Mouse (Mus musculus): ENCODE results near the gene Slc22a14.

The Slc22a14 gene

GRCm38 (mm10) chr9:119205756-119206155 is 159.6 kb downstream of the Slc22a14 start:
- no peak for DNase-seq (ENCODE audit: low read depth, low spot score)

- DNase-seq (ENCODE audit: low read depth, low spot score): no peak
These were observed 161.7 kb downstream of the Slc22a14 start for GRCm38 (mm10) chr9:119203617-119204016.

GRCm38 (mm10) chr9:119201653-119202052 is 163.7 kb downstream of the Slc22a14 start:
- no peak for DNase-seq (ENCODE audit: low read depth, low spot score)

GRCm38 (mm10) chr9:119199151-119199861 is 166.0 kb downstream of the Slc22a14 start:
- DNase-seq (ENCODE audit: low read depth, low spot score): no peak

- DNase-seq (ENCODE audit: low read depth, low spot score): peak; percentile 75
These were observed 173.0 kb downstream of the Slc22a14 start for GRCm38 (mm10) chr9:119192202-119192990.

- DNase-seq (ENCODE audit: low read depth, low spot score): no peak
These were observed 184.1 kb downstream of the Slc22a14 start for GRCm38 (mm10) chr9:119181241-119181728.

- no peak for DNase-seq (ENCODE audit: low read depth, low spot score)
These were observed 186.1 kb downstream of the Slc22a14 start for GRCm38 (mm10) chr9:119179292-119179691.

- no peak for DNase-seq (ENCODE audit: low read depth, low spot score)
These were observed 197.7 kb downstream of the Slc22a14 start for GRCm38 (mm10) chr9:119167608-119168007.

GRCm38 (mm10) chr9:119165548-119165947 is 199.8 kb downstream of the Slc22a14 start:
- DNase-seq (ENCODE audit: low read depth, low spot score): no peak

- DNase-seq (ENCODE audit: low read depth, low spot score): no peak
These were observed 200.6 kb downstream of the Slc22a14 start for GRCm38 (mm10) chr9:119164743-119165142.

GRCm38 (mm10) chr9:119160689-119161088 is 204.7 kb downstream of the Slc22a14 start:
- DNase-seq (ENCODE audit: low read depth, low spot score): no peak

GRCm38 (mm10) chr9:119158861-119159260 is 206.5 kb downstream of the Slc22a14 start, which contains the start of gene Gm47289:
Gene Gm47289, plus strand, starts transcription at chr9:119159161.
- DNase-seq (ENCODE audit: low read depth, low spot score): no peak

- peak; percentile 92 for DNase-seq (ENCODE audit: low read depth, low spot score)
These were observed 208.8 kb downstream of the Slc22a14 start, which contains the start of gene Acaa1b for GRCm38 (mm10) chr9:119156278-119157201. Gene Acaa1b, minus strand, starts transcription at chr9:119157093.

- DNase-seq (ENCODE audit: low read depth, low spot score): no peak
These were observed 209.5 kb downstream of the Slc22a14 start for GRCm38 (mm10) chr9:119155826-119156225.

GRCm38 (mm10) chr9:119155416-119155815 is 209.9 kb downstream of the Slc22a14 start:
- DNase-seq (ENCODE audit: low read depth, low spot score): no peak

- DNase-seq (ENCODE audit: low read depth, low spot score): no peak
These were observed 213.6 kb downstream of the Slc22a14 start for GRCm38 (mm10) chr9:119151751-119152150.

- peak; percentile 78 for DNase-seq (ENCODE audit: low read depth, low spot score)
These were observed 215.8 kb downstream of the Slc22a14 start for GRCm38 (mm10) chr9:119149601-119150000.

- no peak for DNase-seq (ENCODE audit: low read depth, low spot score)
These were observed 219.1 kb downstream of the Slc22a14 start for GRCm38 (mm10) chr9:119146098-119146770.

- no peak for DNase-seq (ENCODE audit: low read depth, low spot score)
These were observed 219.7 kb downstream of the Slc22a14 start for GRCm38 (mm10) chr9:119145638-119146037.

- no peak for DNase-seq (ENCODE audit: low read depth, low spot score)
These were observed 220.2 kb downstream of the Slc22a14 start for GRCm38 (mm10) chr9:119145137-119145536.

- no peak for DNase-seq (ENCODE audit: low read depth, low spot score)
These were observed 220.7 kb downstream of the Slc22a14 start for GRCm38 (mm10) chr9:119144696-119145095.
